Mouse (Mus musculus) left cerebral cortex, adult 18-20 months (tissue): ENCODE results near the gene Zgpat. TPM values are rescaled to one million over a fixed set of nuclear protein-coding genes. Genes with fewer than 3 reads are reported as not detected.

Experiments used
- total RNA-seq, 2 experiments: library from RNA; stranded (reverse); gene quantifications; 2 replicates each; pipeline ENCODE4 v1.2.3; 2021

Zgpat gene
- total RNA-seq, 2 experiments from 2014 or later: 66.0 to 67.6 TPM

Other genes starting within 250 kb of the Zgpat start
- gene Kcnq2, start 229.6 kb upstream of the Zgpat start, total RNA-seq: 100 to 1,000 TPM; 264 to 274 TPM
- gene Eef1a2, start 207.9 kb upstream of the Zgpat start, total RNA-seq: 1,000 to 10,000 TPM; 1,361 to 1,429 TPM
- gene Ppdpf, start 177.7 kb upstream of the Zgpat start, total RNA-seq: 10 to 100 TPM; 74.7 to 76.8 TPM
- gene Ptk6, start 162.1 kb upstream of the Zgpat start, total RNA-seq: not detected
- gene Srms, start 151.7 kb upstream of the Zgpat start, total RNA-seq: under 1 TPM; 0.33 to 0.46 TPM
- not detected for gene Fndc11, start 144.9 kb upstream of the Zgpat start, total RNA-seq
- 1 to 10 TPM; 2.7 to 3.2 TPM for gene Helz2, start 122.9 kb upstream of the Zgpat start, total RNA-seq
- gene Gmeb2, start 76.9 kb upstream of the Zgpat start, total RNA-seq: 10 to 100 TPM; 23.9 to 25.8 TPM
- 100 to 1,000 TPM; 647 to 666 TPM for gene Stmn3, start 50.4 kb upstream of the Zgpat start, total RNA-seq
- gene Rtel1, start 45.2 kb upstream of the Zgpat start, total RNA-seq: 10 to 100 TPM; 24.9 to 34.5 TPM
- gene Arfrp1, start 476 bp downstream of the Zgpat start, total RNA-seq: 10 to 100 TPM; 43.9 to 48.5 TPM
- 10 to 100 TPM; 34.4 to 35.6 TPM for gene Lime1, start 15.2 kb downstream of the Zgpat start, total RNA-seq
- gene Zbtb46, start 94.5 kb downstream of the Zgpat start, total RNA-seq: 10 to 100 TPM; 13.8 to 15.3 TPM
- gene Abhd16b, start 128.3 kb downstream of the Zgpat start, total RNA-seq: not detected
- 10 to 100 TPM; 77.5 to 82.8 TPM for gene Tpd52l2, start 132.2 kb downstream of the Zgpat start, total RNA-seq
- 100 to 1,000 TPM; 299 to 304 TPM for gene Dnajc5, start 155.6 kb downstream of the Zgpat start, total RNA-seq
- gene Uckl1, start 220.0 kb downstream of the Zgpat start, total RNA-seq: 10 to 100 TPM; 51.5 to 70.2 TPM
- gene Prpf6, start 226.9 kb downstream of the Zgpat start, total RNA-seq: 10 to 100 TPM; 57.5 to 60.3 TPM
- gene Zfp512b, start 227.9 kb downstream of the Zgpat start, total RNA-seq: 10 to 100 TPM; 70.4 to 77.9 TPM
- 10 to 100 TPM; 20.8 to 23.5 TPM for gene Samd10, start 234.3 kb downstream of the Zgpat start, total RNA-seq